13 mouse cellular contexts compared by ENCODE assay signal in the genomic region with DNA sequence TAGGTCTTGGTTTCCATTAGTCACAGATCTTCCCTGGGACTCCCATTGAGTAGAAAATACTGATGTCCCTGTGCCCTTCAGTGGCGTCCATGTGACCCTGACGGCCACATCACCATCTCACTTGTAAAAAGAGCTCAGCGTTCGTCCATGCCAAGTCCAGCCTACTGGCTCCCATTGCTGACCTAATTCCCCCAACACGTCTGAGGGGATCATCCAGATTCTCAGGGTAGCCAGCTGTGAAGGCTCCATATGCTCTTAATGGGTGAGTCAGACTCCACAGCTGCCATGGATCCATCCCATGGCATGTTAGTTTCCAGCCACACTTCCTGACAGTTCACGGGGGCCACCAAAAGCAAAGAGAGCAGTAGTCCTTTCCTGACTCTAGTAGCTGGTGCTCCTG. TPM values are rescaled to one million over a fixed set of nuclear protein-coding genes. Genes with fewer than 3 reads are reported as not detected.
DNase-seq lines count a peak whose midpoint lies in the region.
"Had no signal": no experiment of that assay in that cellular context is flagged by ENCODE, and none has a peak within 500 bp of the region (broad histone marks: within the 10 kb centered on the region; RNA-seq: fewer than 3 reads in every experiment).

No protein-coding gene starts in this region.

- peak; percentile 38 to 56 for DNase-seq in heart, adult 18-20 months
- no peak for DNase-seq in heart, postnatal 25 days (ENCODE audit: low spot score)
- DNase-seq in 3T3-L1 (ENCODE audit: low read depth, low spot score), result peak; percentile 47
- DNase-seq in gastrocnemius, postnatal 25 days, result peak; percentile 34
- DNase-seq in lung, postnatal 36 days, result peak; percentile 8
- no peak for DNase-seq in adrenal gland, adult 2 months
- DNase-seq in testis, postnatal 10 days (ENCODE audit: low spot score), result no peak
- no peak for DNase-seq in urinary bladder, postnatal 4 days (ENCODE audit: low spot score in 2 of 2)
- DNase-seq: cerebellum, postnatal 10 days; kidney, postnatal 14 days; layer of hippocampus, adult 9-11 months; liver, postnatal 0 days; thymus, postnatal 36 days had no signal

- intact Hi-C loops in heart, postnatal 25 days (cut with DNase I), result no loop called here

RNA-seq across cellular contexts. Expression of a gene that starts 33.0 kb away (rescaled TPM):
- total RNA-seq in heart, adult 18-20 months (2021), result 10 to 100 TPM; 12.3 to 15.9 TPM
- total RNA-seq in heart, postnatal 25 days (2021), result 10 to 100 TPM; 20.2 to 20.7 TPM
- total RNA-seq in gastrocnemius, postnatal 25 days (2021), result 10 to 100 TPM; 46.0 to 52.2 TPM
- 10 to 100 TPM in 1 of 2 experiments, 1 to 10 TPM in 1; 4.7 to 11.4 TPM for total RNA-seq in adrenal gland, adult 2 months (2021)
- 7.6 and 9.0 TPM in 2 replicates for polyA plus RNA-seq in adrenal gland, adult 2 months (2012; rRNA removed)

Comparison
In these comparisons a context has a peak if more than half of its experiments do, and no peak if none do; other contexts are left out.
1. DNase-seq: peak in heart, adult 18-20 months (2 of 2), 3T3-L1 (single experiment), gastrocnemius, postnatal 25 days (single experiment) and lung, postnatal 36 days (single experiment); none in heart, postnatal 25 days (single experiment), adrenal gland, adult 2 months (single experiment), testis, postnatal 10 days (single experiment) and urinary bladder, postnatal 4 days (0 of 2).